Mouse (Mus musculus) kidney, embryonic 16.5 days (tissue): ENCODE measurements around the gene Rere. TPM values are rescaled to one million over a fixed set of nuclear protein-coding genes. Genes with fewer than 3 reads are reported as not detected.
A peak's percentile ranks its signal among the peaks of the same experiment; 100 is the strongest.

Experiments used
- ATAC-seq: fragments of 200-750 bp; cut with Nextera tagmentation; 2 replicates; pipeline ENCODE4 v1.8.0; 2017; ENCODE audit warnings: moderate TSS enrichment; ENCODE audit not compliant: low FRiP score, low TSS enrichment
- H3K27ac ChIP-seq: fragments of 300-500 bp; sonication (generic); 2 replicates; pipeline ENCODE4 v1.5.1; 2014; ENCODE audit warnings: low read length
- H3K27me3 ChIP-seq: fragments of 300-500 bp; sonication (generic); 2 replicates; pipeline ENCODE4 v1.6.1; 2014; ENCODE audit warnings: low read length, control low read depth, mixed read lengths; ENCODE audit not compliant: insufficient read depth
- H3K36me3 ChIP-seq: fragments of 300-500 bp; sonication (generic); 2 replicates; pipeline ENCODE4 v1.6.1; 2014; ENCODE audit warnings: low read length, control low read depth, mixed read lengths; ENCODE audit not compliant: insufficient read depth
- H3K4me1 ChIP-seq: fragments of 300-500 bp; sonication (generic); 2 replicates; pipeline ENCODE4 v1.6.1; 2014; ENCODE audit warnings: low read length, control low read depth, mixed read lengths; ENCODE audit not compliant: insufficient read depth
- H3K4me2 ChIP-seq: fragments of 300-500 bp; sonication (generic); replicated peaks from 2 replicates; pipeline ENCODE4 v1.6.1; 2014; ENCODE audit warnings: low read depth, low read length
- H3K4me3 ChIP-seq: fragments of 300-500 bp; sonication (generic); 2 replicates; pipeline ENCODE4 v1.5.1; 2014; ENCODE audit warnings: mild to moderate bottlenecking, low read length
- H3K9ac ChIP-seq: fragments of 300-500 bp; sonication (generic); replicated peaks from 2 replicates; pipeline ENCODE4 v1.6.1; 2014; ENCODE audit warnings: low read length
- H3K9me3 ChIP-seq: fragments of 300-500 bp; sonication (generic); 2 replicates; pipeline ENCODE4 v1.6.1; 2016; ENCODE audit warnings: low read length, control low read depth
- WGBS: fragments of 180-500 bp; shearing (Covaris S2); extraction: QIAGEN DNeasy Blood & Tissue Kit; methylation state at CpG from one replicate; pipeline ENCODE4 v1.1.7; 2014; 5-methylcytosine and 5-hydroxymethylcytosine counted together
- polyA plus RNA-seq: library from polyadenylated mRNA; unstranded; fragments of >200 nt; fragmentation: Nextera tagmentation; extraction: Ambion mirVana; gene quantifications from 2 replicates; pipeline ENCODE4 v1.2.1, GENCODE M21; 2015

Gene Rere
- polyA plus RNA-seq, 1 experiment from 2014 or later = 30.7 TPM

DNA sequence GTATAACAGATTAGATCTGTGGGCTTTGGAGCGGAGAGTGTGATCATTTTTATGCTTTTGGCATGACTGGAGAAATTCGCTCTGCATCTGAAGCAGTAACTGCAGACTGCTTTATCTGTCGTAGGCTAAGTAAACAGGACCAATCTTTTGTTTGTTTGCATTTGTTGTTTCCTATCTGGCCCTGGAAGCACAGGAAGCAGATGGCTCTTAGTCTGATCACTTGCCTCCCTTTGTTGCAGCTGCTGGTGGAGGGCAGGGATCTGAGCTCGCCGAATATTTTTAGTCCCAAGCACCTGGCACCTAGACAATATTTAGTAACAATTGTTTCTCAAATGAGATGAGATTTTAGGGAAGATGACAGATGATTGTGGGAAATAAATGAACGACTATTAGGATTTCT, 123.1 kb downstream of the Rere start:
- Histone ChIP-seq H3K9ac (no peak overlapping the region), H3K27me3 (no peaks in the 10 kb centered on the region), H3K27ac (no peak overlapping the region), H3K4me1 (peaks cover 57% of the 10 kb centered on the region), H3K9me3 (no peaks in the 10 kb centered on the region), H3K36me3 (peaks cover 3% of the 10 kb centered on the region; the same call in 1 of the 2 replicates), H3K4me2 (no peak overlapping the region), H3K4me3 (no peak overlapping the region)
- no peak for ATAC-seq
- WGBS = 39% methylated on average over 6 of the region's 6 CpGs

DNA sequence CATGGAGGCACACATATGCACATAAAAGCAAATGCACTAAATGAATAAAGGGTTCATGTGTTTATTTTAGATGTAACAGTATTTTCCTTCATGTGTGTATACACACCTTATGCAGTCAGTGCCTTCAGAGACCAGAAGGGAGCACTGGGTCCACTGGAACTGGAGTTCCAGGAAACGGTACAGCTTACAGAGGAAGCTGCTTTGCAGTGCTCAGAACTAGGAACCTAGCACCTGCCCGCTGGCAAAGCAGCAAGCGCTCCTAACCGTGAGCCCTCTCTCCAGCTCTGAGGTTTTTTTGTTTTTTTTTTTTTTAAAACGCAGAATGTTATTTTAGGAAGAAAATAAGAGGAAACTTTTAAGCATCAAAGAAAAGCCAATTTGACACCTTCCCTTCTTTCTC, 124.3 kb downstream of the Rere start:
- Histone ChIP-seq H3K4me3 (no peak overlapping the region), H3K4me1 (peaks cover 51% of the 10 kb centered on the region), H3K9ac (no peak overlapping the region), H3K27ac (no peak overlapping the region), H3K27me3 (no peaks in the 10 kb centered on the region), H3K4me2 (no peak overlapping the region), H3K36me3 (peaks cover 3% of the 10 kb centered on the region; the same call in 1 of the 2 replicates), H3K9me3 (no peaks in the 10 kb centered on the region)
- no peak for ATAC-seq
- 65% methylated on average over 5 of the region's 5 CpGs for WGBS

GRCm38 (mm10) chr4:150406320-150406719, 124.9 kb downstream of the Rere start:
- no peak overlapping the region for H3K4me2 ChIP-seq
- H3K27ac ChIP-seq = no peak overlapping the region
- WGBS = 74% methylated on average over 21 of the region's 21 CpGs
- H3K9me3 ChIP-seq = no peaks in the 10 kb centered on the region
- no peaks in the 10 kb centered on the region for H3K27me3 ChIP-seq
- no peak overlapping the region for H3K4me3 ChIP-seq
- peaks cover 46% of the 10 kb centered on the region for H3K4me1 ChIP-seq
- no peak for ATAC-seq
- H3K9ac ChIP-seq = no peak overlapping the region
- peaks cover 3% of the 10 kb centered on the region; the same call in 1 of the 2 replicates for H3K36me3 ChIP-seq

GRCm38 (mm10) chr4:150406821-150407220, 125.4 kb downstream of the Rere start:
- 81% methylated on average over 6 of the region's 6 CpGs for WGBS
- Histone ChIP-seq H3K9ac (no peak overlapping the region), H3K4me1 (peaks cover 41% of the 10 kb centered on the region), H3K4me2 (no peak overlapping the region), H3K27me3 (no peaks in the 10 kb centered on the region), H3K36me3 (peaks cover 3% of the 10 kb centered on the region; the same call in 1 of the 2 replicates), H3K9me3 (no peaks in the 10 kb centered on the region), H3K27ac (no peak overlapping the region), H3K4me3 (no peak overlapping the region)
- no peak for ATAC-seq

DNA sequence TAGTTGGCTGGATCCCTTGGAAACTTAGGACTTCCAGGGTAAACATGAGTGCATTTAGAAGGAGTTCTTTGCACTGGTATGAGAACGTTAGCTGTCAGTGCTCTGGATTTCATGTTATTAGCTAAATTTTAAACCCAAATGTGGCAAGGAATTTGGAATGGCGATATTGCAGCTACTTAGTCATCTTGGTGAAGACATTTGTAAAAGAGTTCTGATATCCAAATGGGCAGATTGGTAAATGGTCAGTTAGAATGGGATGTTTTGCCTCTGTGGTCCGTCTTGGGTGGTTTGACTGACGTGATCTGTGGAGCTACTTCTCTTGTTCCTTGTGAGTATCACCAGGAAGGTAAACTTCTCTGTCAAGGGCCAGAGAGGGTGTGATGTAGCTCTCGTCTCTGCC, 132.8 kb downstream of the Rere start:
- Histone ChIP-seq H3K9ac (no peak overlapping the region), H3K9me3 (no peaks in the 10 kb centered on the region), H3K27ac (peak overlapping the region; percentile 69), H3K4me2 (no peak overlapping the region), H3K27me3 (no peaks in the 10 kb centered on the region), H3K36me3 (no peaks in the 10 kb centered on the region), H3K4me1 (peaks cover 19% of the 10 kb centered on the region), H3K4me3 (no peak overlapping the region)
- 70% methylated on average over 5 of the region's 5 CpGs for WGBS
- ATAC-seq = no peak

- H3K4me1 ChIP-seq = peaks cover 23% of the 10 kb centered on the region
- 87% methylated on average over 1 of the region's 1 CpGs for WGBS
- H3K4me2 ChIP-seq = no peak overlapping the region
- H3K9me3 ChIP-seq = no peaks in the 10 kb centered on the region
- no peak overlapping the region for H3K4me3 ChIP-seq
- H3K9ac ChIP-seq = no peak overlapping the region
- peak overlapping the region; percentile 69 for H3K27ac ChIP-seq
- ATAC-seq = no peak
- no peaks in the 10 kb centered on the region for H3K27me3 ChIP-seq
- no peaks in the 10 kb centered on the region for H3K36me3 ChIP-seq
Observed at GRCm38 (mm10) chr4:150414759-150415158, 133.3 kb downstream of the Rere start.

GRCm38 (mm10) chr4:150415227-150415969, 134.0 kb downstream of the Rere start:
- no peak overlapping the region for H3K9ac ChIP-seq
- H3K27ac ChIP-seq = peak overlapping the region; percentile 69
- no peaks in the 10 kb centered on the region for H3K27me3 ChIP-seq
- H3K4me1 ChIP-seq = peaks cover 23% of the 10 kb centered on the region
- 56% methylated on average over 10 of the region's 10 CpGs for WGBS
- no peaks in the 10 kb centered on the region for H3K9me3 ChIP-seq
- H3K4me3 ChIP-seq = no peak overlapping the region
- peak; percentile 79 for ATAC-seq
- H3K4me2 ChIP-seq = no peak overlapping the region
- no peaks in the 10 kb centered on the region for H3K36me3 ChIP-seq

GRCm38 (mm10) chr4:150420576-150421263, 139.3 kb downstream of the Rere start:
- Histone ChIP-seq H3K4me2 (no peak overlapping the region), H3K27ac (no peak overlapping the region), H3K9ac (no peak overlapping the region), H3K27me3 (no peaks in the 10 kb centered on the region), H3K4me3 (no peak overlapping the region), H3K4me1 (0 out of 2 replicates have a peak, but pooled peaks cover 4% of the 10 kb centered on the region), H3K36me3 (0 out of 2 replicates have a peak, but pooled peaks cover 5% of the 10 kb centered on the region), H3K9me3 (no peaks in the 10 kb centered on the region)
- 83% methylated on average over 10 of the region's 10 CpGs for WGBS
- no peak for ATAC-seq

- Histone ChIP-seq H3K4me1 (peaks cover 14% of the 10 kb centered on the region), H3K27ac (no peak overlapping the region), H3K9ac (no peak overlapping the region), H3K9me3 (no peaks in the 10 kb centered on the region), H3K27me3 (no peaks in the 10 kb centered on the region), H3K36me3 (0 out of 2 replicates have a peak, but pooled peaks cover 5% of the 10 kb centered on the region), H3K4me3 (no peak overlapping the region), H3K4me2 (no peak overlapping the region)
- WGBS = 65% methylated on average over 8 of the region's 8 CpGs
- no peak for ATAC-seq
Observed at GRCm38 (mm10) chr4:150426098-150426879, 144.8 kb downstream of the Rere start.
